Mouse (Mus musculus): ENCODE measurements at regions not wholly inside any gene's neighbourhood (a gene's known extent, or its start where the extent isn't known, plus 50 kb on each side); places are given as distances from the start of the nearest gene placed in this dataset.

GRCm38 (mm10) chr4:12770131-12770780, 598.4 kb upstream of the Fam92a start:
- no peak for DNase-seq (ENCODE audit: low spot score in 2 of 2)

GRCm38 (mm10) chr4:12769092-12769491, 597.3 kb upstream of the Fam92a start:
- DNase-seq (ENCODE audit: low spot score in 2 of 2) = no peak

GRCm38 (mm10) chr4:12766763-12767162, 594.9 kb upstream of the Fam92a start:
- DNase-seq (ENCODE audit: low spot score in 2 of 2) = no peak

- no peak for DNase-seq (ENCODE audit: low spot score in 2 of 2)
These were observed 579.0 kb upstream of the Fam92a start for GRCm38 (mm10) chr4:12750817-12751216.

- no peak for DNase-seq (ENCODE audit: low spot score in 2 of 2)
These were observed 578.1 kb upstream of the Fam92a start for GRCm38 (mm10) chr4:12749874-12750273.

- DNase-seq (ENCODE audit: low spot score in 2 of 2) = no peak
These were observed 572.0 kb upstream of the Fam92a start for GRCm38 (mm10) chr4:12743714-12744327.

GRCm38 (mm10) chr4:12736411-12736810, 564.6 kb upstream of the Fam92a start:
- DNase-seq (ENCODE audit: low spot score in 2 of 2) = no peak

- no peak for DNase-seq (ENCODE audit: low spot score in 2 of 2)
These were observed 528.4 kb upstream of the Fam92a start for GRCm38 (mm10) chr4:12700189-12700588.

GRCm38 (mm10) chr4:12677814-12678213, 506.0 kb upstream of the Fam92a start:
- DNase-seq (ENCODE audit: low spot score in 2 of 2) = no peak

GRCm38 (mm10) chr4:12671399-12671798, 499.6 kb upstream of the Fam92a start:
- DNase-seq (ENCODE audit: low spot score in 2 of 2) = no peak

- DNase-seq (ENCODE audit: low spot score in 2 of 2) = no peak
These were observed 491.4 kb upstream of the Fam92a start for GRCm38 (mm10) chr4:12663176-12663575.

GRCm38 (mm10) chr4:12662683-12663082, 490.9 kb upstream of the Fam92a start:
- no peak for DNase-seq (ENCODE audit: low spot score in 2 of 2)

- DNase-seq (ENCODE audit: low spot score in 2 of 2) = no peak
These were observed 487.3 kb upstream of the Fam92a start for GRCm38 (mm10) chr4:12659084-12659483.

- no peak for DNase-seq (ENCODE audit: low spot score in 2 of 2)
These were observed 486.8 kb upstream of the Fam92a start for GRCm38 (mm10) chr4:12658594-12658993.

GRCm38 (mm10) chr4:12657820-12658219, 486.0 kb upstream of the Fam92a start:
- DNase-seq (ENCODE audit: low spot score in 2 of 2) = no peak

- DNase-seq (ENCODE audit: low spot score in 2 of 2) = no peak
These were observed 485.2 kb upstream of the Fam92a start for GRCm38 (mm10) chr4:12656924-12657603.

GRCm38 (mm10) chr4:12655457-12656228, 483.8 kb upstream of the Fam92a start:
- DNase-seq (ENCODE audit: low spot score in 2 of 2) = no peak

GRCm38 (mm10) chr4:12654568-12655456, 483.0 kb upstream of the Fam92a start:
- no peak for DNase-seq (ENCODE audit: low spot score in 2 of 2)

- no peak for DNase-seq (ENCODE audit: low spot score in 2 of 2)
These were observed 475.9 kb upstream of the Fam92a start for GRCm38 (mm10) chr4:12647732-12648131.

GRCm38 (mm10) chr4:12642525-12642928, 470.7 kb upstream of the Fam92a start:
- no peak for DNase-seq (ENCODE audit: low spot score in 2 of 2)

- no peak for DNase-seq (ENCODE audit: low spot score in 2 of 2)
These were observed 457.6 kb upstream of the Fam92a start for GRCm38 (mm10) chr4:12629375-12629821.

All from adrenal gland, adult 18-20 months (tissue).